Mouse (Mus musculus): ENCODE measurements around the gene Ldb1. TPM values are rescaled to one million over a fixed set of nuclear protein-coding genes. Genes with fewer than 3 reads are reported as not detected.
"Not testable (repeated sequence)": the region's sequence is repeated elsewhere in the genome, so short reads cannot be mapped to it uniquely, and the experiment has no call there.

The Ldb1 gene
- total RNA-seq, 4 experiments from 2014 or later, result 110 to 132 (median 120) TPM

DNA sequence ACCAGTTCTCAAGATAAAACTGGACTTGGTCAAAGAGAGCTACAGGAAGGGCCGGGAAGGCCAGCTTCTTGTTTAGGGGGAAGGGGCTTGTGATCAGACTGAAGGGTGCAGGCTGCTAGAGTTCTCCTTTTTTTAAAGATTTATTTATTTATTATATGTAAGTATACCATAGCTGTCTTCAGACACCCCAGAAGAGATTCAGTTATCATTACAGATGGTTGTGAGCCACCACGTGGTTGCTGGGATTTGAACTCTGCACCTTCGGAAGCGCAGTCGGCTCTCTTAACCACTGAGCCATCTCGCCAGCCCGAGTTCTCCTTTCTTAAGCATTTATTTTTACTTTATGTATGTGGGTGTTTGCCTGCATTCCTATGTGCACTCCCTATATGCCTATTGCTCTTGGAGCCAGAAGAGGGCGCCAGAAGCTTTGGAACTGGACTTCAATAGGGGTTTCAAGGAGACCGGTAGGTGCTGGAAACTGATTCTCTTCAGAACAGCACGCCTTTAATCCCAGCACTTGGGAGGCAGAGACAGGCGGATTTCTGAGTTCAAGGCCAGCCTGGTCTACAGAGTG, 16.2 kb downstream of the Ldb1 start:
- DNase-seq (ENCODE audit: low spot score in 2 of 2), result no peak

DNA sequence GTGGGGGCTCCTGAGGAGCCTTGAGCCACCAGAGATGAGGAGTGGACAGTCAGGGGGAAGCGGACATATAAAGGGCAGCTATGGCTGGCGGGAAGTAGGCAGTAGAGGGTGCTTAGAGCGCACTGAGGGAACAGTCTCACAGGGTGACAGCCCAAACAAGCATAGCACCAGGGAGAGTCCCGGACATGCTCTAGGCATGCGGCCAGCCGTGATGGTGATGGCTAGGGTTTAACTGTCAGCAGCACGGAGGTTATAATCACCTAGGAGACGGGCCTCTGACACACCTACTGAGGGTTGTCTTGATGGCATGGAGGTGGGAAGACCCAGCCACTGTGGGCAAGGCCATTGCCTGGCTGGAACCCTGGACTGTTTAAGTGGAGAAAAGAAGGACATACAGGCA, 18.4 kb downstream of the Ldb1 start:
- DNase-seq (ENCODE audit: low spot score in 2 of 2), result no peak

DNA sequence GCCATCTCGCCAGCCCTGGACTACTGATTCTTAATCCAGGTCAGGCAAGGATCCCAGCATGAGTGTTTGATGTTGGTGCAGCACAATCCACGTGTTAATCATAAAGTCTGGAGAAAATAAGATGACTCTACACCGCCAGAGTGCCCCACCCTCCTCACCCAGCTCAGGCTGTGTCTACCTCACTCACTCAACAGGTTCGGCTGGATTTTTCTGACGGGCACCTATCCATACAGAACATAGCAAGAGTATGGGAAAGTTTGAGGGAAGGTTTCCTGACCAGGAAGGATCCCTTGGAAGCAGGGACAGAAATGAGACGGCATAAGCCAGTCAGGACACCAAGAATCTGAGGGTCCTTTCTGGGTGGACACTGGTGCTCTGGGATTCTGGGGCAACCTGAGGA, 20.1 kb downstream of the Ldb1 start:
- no peak for DNase-seq (ENCODE audit: low spot score in 2 of 2)

DNA sequence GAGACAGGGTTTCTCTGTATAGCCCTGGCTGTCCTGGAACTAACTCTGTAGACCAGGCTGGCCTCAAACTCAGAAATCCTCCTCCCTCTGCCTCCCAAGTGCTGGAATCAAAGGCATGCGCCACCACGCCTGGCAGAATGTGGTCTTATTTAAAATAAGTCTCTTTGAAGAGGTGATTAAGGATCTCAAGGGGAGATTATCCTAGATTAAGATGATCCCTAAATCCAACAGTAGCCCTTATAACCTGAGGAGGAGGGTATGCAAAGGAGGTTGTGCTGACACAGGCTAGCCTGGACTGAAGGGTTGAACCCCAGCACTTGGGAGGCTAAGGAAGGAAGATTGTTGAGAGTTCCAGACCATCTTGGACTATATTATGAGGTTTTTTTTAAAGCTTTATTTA, 29.0 kb downstream of the Ldb1 start:
- no peak for DNase-seq (ENCODE audit: low spot score in 2 of 2)

DNA sequence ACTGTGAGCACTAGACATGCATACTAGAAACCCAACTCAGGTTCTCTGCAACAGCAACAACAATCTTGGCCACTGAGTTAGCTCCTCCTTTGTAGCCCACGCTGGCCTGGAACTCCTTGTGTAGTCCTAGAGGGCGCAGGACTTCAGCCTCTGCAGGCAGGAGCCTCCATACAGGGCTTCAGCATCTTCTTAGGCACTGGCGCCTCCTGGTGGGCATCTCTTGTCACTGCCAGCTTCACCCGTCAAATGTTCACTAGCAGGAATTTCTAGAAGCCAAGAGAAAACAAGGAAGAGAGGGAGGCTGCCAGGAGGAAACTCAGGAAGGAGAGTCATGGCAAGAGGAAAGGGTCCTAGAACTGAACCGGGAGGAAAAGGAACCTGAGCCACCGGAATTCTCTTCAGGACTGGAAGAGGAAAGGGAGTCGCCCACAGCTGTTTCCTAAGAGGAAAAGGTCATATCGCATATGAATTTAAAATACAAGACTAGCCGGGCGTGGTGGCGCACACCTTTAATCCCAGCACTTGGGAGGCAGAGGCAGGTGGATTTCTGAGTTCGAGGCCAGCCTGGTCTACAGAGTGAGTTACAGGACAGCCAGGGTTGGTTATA, 30.3 kb downstream of the Ldb1 start:
- peak; percentile 67 to 75 for DNase-seq (ENCODE audit: low spot score in 2 of 2)

DNA sequence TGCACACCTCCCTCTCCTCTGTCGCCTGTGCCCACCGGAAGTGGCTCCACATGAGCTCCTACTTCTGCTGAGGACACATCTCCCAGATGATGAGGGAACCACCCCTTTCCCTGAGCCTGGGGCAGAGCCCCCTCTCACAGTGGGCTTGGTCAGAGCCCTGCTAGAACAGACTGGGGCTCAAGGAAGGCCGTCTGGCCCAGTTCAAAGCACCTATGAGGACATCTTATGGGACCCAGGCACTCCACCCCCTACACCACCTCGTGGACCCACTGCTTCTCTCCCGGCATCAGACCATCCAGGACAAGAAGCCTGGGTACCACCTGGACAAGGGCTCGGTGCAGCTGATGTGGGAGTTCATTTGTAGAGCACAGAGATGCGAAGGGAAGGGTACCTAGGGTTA, 39.3 kb downstream of the Ldb1 start:
- no peak for DNase-seq (ENCODE audit: low spot score in 2 of 2)

DNA sequence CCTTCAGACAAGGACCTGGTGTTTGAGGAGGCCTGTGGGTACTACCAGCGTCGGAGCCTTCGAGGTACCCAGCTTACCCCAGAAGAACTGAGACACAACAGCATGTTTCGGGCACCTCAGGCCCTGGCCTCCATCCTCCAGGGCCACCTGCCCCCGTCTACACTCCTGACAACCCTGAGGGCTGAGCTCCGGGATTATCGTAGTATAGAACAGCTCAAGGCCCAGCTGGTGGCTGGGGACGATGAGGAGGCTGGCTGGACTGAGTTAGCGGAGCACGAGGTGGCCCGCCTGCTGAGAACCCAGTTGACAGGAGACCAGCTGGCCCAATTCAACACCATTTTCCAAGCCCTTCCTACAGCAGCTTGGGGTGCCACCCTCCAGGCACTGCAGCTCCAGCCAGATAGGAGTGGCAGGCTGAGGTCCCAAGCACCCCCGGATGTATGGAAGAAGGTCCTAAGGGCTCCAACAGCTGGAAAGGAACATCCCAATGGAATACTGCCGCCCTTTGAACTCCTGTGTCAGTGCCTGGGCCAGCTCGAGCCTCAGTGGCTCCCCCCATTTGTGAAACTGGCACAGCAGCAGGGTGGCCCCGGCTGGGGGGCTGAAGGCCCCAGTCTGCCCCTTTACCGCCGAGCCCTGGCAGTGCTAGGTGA, 40.1 kb downstream of the Ldb1 start:
- DNase-seq (ENCODE audit: low spot score in 2 of 2), result no peak

DNA sequence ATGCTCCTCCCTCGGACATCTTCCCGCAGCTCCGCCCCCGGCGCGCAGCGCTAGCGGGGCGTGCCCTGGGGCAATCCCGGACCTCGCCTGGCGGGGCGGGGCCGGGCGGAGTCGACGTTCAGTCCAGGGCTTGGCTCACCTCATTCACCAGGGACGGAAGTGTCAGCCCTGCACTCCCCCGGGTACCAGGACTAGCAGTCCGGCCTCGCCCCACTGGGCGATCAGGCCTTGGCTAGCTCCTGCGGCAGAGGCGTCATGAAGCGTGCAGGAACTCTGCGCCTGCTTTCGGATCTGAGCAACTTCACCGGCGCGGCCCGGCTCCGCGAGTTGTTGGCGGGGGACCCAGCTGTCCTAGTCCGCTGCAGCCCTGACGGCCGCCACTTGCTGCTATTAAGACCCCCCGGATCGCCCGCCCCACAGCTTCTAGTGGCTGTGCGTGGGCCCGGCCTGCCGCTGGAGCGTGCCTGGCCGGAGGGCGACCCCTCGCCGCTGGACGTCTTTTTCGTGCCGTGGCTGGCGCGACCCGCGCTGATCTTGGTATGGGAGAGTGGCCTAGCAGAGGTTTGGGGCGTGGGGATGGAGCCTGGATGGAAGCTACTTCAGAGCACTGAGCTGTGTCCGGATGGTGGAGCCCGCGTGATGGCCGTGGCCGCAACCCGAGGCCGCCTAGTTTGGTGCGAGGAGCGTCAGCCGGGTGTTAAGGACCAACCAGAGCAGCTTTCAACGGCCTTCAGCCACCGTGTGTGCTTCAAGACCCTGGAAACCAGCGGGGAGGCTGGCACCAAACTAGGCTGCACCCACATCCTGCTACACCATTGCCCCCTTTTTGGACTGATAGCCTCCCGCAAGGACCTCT, 41.4 kb downstream of the Ldb1 start, which contains the start of gene Hps6:
Gene Hps6 (plus strand): TSS at position 138 of the 856 bp plus-strand sequence.
- DNase-seq (ENCODE audit: low spot score in 2 of 2), result peak; percentile 43 to 45

DNA sequence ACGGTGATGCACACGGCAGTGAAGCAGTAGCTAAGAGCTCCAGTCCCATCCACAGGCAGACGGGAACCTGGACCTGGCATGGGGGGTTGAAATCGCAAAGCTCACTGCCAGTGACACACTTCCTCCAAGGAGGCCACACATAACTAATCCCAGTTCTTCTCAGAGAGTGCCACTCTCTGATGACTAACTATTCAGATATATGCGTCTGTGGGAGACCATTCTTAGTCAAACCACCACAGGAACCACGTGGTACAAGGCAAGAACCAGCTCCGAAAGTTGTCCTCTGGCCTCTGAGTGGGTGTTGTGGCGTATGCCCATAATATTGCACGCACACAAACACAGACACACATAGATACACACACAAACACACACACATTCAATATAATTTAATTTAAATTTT, 42.7 kb downstream of the Ldb1 start:
- no peak for DNase-seq (ENCODE audit: low spot score in 2 of 2)

DNA sequence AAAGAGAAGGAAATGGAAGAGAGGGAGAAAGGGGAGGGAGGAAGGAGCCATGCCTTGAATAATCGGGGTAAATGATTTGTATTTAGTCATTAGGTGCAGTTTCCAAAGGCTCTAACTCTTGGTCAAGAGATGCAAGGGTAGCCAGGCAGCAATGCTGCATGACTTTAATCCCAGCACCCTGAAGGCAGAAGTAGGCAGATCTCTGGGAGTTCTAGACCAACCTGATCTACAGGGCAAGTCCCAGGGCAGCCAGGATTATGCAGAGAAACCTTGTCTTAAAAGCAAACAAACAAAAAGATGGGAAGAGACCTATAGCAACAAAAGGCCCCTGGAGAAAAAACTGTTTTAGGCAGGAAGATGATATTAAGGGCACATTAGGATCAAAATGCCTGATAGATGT, 45.6 kb downstream of the Ldb1 start:
- no peak for DNase-seq (ENCODE audit: low spot score in 2 of 2)

DNA sequence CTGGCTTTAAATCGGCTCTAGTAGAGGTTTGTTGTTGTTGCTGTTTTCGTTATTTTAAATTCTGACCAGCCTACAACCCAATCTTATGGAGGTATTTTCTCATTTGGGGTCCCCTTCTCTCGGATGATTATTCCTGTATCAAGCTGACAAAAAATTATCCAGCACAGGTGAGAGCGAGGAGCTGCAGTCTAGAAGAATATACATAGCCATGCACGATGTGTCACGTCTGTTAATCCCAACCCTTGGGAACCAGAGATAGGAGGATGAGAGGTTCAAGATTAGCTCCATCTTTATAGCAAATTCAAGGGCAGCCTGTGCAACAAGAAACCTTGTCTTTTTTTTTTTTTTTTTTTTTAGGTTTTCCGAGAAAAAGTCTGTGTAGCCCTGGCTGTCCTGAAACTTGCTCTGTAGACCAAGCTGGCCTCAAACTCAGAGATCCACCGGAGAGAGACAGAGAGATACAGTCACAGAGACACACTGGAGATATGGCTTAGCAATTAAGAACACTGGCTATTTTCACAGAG, 46.3 kb downstream of the Ldb1 start:
- DNase-seq (ENCODE audit: low spot score in 2 of 2), result no peak

DNA sequence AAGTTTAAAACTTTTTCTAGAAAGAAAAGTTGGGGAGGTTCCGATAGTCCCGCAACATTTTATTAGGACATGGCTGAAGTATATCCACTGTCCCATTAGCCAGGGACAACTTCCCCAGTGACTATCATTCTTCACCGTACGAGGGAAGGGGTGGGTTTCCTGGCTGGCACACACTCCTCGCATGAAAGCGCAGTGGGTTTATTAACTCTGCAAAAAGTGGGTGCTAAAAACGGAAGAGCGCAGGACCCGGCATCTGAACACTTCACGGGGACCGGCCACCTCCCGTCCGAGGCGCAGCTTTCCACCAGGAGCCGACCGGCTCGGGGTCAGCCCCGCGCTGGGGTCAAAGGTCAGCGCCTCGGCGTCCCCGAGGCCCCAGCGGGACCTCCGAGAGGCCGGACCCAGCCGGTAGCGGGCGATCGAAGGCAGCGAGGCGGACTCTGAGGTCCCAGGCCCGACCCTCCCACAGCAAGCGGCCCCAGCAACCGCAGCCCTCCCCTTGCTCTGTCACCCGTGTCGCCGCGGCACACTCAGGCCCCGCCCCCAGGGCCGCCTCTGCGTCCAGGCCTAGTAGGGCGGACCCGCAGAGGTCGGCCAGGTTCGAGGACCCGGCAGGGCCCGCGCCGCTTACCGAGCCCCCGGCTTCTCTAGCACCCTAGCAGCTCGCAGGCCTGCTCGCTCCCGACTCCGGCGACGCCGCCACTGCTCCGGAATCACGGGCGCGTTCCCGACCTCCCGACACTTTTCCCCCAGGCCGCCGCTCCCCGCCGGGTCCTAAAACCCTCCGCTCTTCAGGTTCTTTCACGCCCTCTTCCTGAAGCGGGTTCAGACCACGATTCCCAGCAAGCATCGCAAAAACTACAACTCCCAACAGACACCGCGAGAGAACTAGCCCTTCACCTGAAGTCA, 47.0 kb downstream of the Ldb1 start, which contains the start of gene Armh3:
Gene Armh3 (minus strand): TSS at position 704 of the 909 bp plus-strand sequence.
- DNase-seq (ENCODE audit: low spot score in 2 of 2), result peak; percentile 83 to 88

DNA sequence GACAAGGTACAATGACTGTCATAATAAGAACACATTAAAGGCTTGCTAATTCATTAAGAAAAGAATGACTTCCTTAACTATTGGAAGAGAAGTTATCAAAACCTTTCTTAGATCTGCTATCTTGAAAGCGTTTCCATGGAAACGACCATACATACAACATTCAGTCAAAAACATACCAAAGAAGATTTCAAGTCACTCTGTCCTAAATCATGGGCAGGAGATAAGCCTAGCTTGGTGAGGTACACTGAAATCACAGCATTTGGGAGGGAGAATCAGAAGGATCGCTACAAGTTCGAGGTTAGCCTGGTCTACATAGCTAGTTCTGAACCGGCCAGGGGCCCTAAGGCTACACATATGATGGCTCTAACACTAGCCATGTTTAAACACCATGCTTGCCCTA, 47.6 kb downstream of the Ldb1 start:
- no peak for DNase-seq (ENCODE audit: low spot score in 2 of 2)

DNA sequence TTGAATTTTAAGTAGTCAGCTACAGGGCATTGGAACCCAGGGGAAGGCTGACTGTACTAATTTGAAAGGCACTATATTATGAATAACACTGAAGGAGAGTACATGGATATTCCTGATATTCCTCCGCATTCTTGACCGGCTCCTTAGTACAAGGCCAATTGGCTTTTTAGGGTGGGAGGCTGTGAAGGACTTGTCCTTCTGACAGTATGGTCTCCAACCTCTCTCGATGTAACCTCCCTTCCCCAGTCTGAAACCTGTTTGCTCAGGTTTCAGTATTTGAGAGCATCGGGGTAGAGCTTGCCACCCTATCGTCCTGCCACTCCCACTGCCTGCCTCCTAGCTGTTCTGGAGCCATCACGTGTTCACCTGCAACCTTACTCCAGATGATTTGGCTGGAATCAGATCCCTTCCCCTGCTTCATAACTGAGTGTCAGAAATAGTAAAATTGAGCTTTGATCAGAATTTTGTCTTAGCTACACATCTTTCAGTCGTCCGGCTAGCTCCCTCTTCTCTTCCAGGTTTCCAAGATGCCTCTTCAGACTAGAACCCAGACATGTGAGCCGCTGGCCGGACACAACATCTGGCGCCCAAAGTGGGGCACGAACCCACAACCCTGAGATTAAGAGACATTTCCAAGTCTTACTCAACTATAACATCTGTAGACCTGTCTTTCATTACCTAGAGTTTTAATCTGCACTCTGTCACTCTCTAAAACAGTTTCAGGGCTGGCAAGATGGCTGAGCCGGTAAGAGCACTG, 50.9 kb downstream of the Ldb1 start:
- DNase-seq (ENCODE audit: low spot score in 2 of 2), result no peak

DNA sequence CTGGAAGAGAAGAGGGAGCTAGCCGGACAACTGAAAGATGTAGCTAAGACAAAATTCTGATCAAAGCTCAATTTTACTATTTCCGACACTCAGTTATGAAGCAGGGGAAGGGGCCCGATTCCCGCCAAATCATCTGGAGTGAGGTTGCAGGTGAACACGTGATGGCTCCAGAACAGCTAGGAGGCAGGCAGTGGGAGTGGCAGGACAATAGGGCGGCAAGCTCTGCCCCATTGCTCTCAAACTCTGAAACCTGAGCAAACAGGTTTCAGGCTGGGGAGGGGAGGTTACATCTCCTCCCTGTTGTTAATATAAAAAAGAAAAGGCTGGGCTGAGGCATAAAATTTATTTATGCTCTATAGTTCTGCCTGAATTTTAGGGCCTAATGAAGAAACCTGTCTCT, 51.6 kb downstream of the Ldb1 start:
- not testable (repeated sequence) for DNase-seq (ENCODE audit: low spot score in 2 of 2)

DNA sequence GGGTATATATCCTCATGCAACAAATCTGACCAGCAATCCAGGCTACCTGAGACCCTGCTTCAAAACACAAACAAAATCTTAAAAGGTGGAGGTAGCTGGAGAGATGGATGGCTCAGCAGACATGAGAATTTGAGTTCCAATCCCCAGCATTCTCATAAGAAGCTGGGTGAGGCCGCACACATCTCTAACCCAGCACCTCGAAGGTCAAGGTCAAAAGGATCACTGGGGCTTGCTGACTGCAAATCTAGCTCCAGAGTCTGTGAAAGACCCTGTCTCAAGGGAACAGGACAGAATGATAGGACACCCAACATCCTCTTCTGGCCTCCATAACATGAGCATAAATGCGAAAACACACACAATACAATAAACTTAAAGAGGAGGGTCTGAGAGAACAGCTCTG, 53.8 kb downstream of the Ldb1 start:
- DNase-seq (ENCODE audit: low spot score in 2 of 2), result no peak

DNA sequence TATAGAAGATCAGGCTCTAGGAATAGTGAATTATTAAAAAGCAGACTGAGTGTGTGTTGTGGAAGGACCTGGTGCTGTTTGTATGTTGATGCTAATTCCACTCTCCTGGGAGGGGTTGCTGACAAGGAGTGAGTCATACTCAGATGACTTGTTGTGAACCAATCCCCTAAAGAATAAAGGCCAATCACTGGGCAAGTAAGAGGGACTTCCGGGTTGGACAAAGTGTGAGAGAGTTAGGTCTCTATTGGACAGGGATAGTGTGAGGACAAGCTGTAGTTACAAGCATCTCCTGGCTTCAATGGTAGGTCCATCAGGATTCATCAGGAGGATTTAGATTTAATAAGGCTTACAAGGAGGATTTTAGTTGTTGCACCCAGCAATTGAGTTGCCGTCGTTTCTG, 56.8 kb downstream of the Ldb1 start:
- DNase-seq (ENCODE audit: low spot score in 2 of 2), result no peak

DNA sequence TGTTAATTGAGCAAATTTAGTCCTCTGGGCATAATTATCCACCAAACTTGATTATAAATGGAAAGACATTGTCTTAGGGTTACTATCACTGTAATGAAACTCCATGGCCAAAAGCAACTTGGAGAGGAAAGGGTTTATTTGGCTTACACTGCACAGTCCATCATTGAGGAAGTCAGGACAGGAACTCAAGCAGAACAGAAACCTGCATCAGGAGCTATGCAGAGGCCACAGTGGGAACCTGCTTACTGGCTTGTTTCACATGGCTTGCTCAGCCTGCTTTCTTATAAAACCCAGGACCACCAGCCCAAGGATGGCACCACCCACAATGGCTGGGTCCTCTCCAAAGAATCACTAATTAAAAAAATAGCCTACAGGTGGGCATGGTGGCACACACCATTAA, 60.6 kb downstream of the Ldb1 start:
- DNase-seq (ENCODE audit: low spot score in 2 of 2), result no peak
